Mouse (Mus musculus): ENCODE data around the gene Slc39a13.

DNA sequence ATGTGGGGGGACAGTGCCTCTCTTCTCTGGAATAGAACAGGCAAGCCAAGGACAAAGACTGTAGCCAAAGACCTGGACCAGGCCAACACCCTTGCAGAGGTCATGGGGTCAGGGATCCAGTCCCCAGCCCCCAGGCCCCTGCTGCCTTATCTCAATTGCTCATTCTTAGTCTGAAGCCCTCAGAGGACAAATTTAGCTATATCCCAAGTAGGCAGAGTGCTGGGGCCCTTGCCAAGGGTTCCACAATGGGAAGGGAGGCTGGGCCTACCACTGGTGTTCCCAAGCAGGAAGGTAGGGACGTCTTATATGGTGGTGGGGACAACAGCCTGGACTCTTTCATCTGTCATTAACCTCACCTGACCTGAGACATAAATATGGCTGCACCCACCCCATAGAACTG lies 48.4 kb upstream of the Slc39a13 start:
- TF ChIP-seq GATA1 (IDR thresholded peaks at IDR 0.05; ENCODE audit: borderline replicate concordance, low read length) (no peak), FLI1 (IDR thresholded peaks at IDR 0.05; ENCODE audit: low read length) (no peak)
